Mouse (Mus musculus): ENCODE results near the gene Snd1.
A peak's percentile ranks its signal among the peaks of the same experiment; 100 is the strongest.

The Snd1 gene

DNA sequence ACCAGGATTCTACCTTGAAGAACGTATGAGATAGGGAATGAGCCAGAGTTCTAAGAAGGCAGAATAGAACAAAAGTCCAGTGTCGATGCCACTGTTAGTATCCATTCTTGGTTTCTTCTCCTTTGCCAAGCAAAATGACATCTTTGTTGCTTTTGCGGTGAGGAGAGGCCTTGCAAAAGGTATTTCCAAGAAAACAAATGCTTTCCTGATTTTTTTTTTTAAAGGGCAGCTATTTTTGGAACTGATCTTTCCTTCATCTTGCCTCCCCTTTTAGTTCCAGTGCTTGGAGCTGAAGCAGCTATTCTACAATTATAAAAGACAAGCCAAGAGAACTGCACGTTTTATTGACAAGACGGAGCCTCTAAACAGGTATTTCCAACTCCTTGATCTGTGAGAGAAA is at the start of gene Snd1:
Snd1 (plus strand) TSS at position 301 of the 400 bp plus-strand sequence.
- no peak for DNase-seq

GRCm38 (mm10) chr6:28427096-28427839 is 47.7 kb upstream of the Snd1 start, which contains the start of gene Fscn3:
TSS of gene Fscn3 (plus strand) at chr6:28427789.
- DNase-seq: no peak

- no peak for DNase-seq
These were observed 46.6 kb upstream of the Snd1 start, which contains the start of gene Gcc1 for GRCm38 (mm10) chr6:28428290-28428689. TSS of gene Gcc1 (minus strand) at chr6:28428390.

- DNase-seq: no peak
These were observed 45.1 kb upstream of the Snd1 start for GRCm38 (mm10) chr6:28429870-28430269.

DNA sequence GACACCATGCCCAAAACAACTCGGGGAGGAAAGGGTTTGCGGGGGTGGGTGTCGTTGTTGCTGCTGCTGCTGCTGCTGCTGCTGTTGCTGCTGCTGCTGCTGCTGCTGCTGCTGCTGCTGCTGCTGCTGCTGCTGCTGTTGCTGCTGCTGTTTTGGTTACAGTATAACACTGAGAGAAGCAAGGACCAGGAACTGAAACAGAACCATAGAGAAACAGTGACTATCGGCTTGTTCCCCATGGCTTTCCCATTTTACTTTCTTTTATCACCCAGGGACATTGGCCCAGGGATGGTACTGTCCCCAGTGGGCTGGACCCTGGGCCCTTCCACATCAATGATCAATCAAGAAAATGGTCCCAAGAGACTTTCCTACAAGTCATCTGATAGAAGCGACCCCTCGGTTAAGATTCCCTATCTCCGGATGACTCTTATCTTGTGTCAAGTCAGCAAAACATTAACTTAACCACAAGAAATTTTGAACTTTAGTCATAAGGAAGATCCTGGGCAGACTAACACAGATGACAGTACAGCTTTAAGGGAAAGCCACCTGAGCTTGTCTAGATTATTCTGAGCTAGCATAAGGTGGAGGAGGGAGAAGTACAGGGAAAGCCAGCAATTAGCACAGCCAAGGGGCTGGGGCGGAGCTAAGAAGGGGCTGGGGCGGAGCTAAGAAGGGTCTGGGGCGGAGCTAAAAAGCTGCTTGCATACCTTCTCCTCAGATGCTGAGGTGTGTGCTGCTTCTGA is 44.0 kb upstream of the Snd1 start:
- DNase-seq: no peak

DNA sequence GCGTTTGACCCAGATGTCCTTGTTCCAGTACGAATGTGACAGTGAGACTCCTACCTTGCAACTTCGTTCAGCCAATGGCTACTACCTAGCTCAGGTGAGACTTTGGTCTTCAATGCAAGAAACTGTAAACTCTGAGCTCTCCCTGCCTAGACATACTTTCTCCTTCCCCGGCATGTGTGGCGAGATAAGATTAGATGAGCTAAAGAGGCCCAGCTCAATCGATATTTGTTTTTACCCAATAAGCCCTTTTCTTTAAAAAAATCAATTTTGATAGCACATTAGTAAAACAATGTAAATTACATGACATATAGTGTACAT is 43.4 kb upstream of the Snd1 start:
- no peak for DNase-seq

DNA sequence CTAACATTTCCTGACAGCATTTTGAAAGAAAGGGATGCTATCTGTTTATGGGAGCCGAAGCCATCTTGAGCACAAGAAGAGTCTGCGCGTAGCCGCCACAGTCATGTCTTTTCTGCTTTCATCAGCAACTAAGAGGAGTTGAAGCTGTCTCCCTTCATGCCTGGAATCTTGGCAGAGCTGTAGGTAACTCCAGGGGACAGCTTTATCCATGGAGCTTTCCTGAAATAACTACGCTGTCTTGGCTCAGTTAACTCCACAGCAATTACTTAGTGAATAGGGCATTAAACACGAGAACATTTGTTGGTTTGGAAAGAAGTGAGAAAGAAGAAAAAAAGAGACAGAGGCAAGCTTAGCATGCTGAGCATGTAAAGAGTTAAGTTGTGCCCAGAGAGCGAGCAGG is 27.0 kb upstream of the Snd1 start:
- no peak for DNase-seq

DNA sequence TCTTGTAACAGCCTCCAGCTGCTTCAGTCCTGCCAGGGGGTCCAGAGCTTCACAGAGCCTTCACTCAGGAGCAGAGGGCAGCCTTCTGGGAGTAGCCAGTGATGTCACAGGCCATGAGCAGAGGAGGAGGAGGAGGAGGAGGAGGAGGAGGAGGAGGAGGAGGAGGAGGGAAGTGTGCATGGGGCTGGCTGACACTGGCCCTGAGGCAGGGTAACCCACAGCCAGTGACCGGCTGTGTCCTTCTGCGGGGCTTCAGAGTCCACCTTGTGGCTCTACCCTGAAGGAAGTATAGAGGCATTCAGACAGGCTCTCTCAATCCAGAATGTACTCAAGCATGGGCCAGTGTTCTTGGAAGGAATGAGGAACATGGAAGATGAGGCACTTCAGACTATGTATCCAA is 25.7 kb upstream of the Snd1 start, which contains the start of gene Pax4:
Pax4 (minus strand) TSS at position 101 of the 400 bp plus-strand sequence.
- DNase-seq: no peak

DNA sequence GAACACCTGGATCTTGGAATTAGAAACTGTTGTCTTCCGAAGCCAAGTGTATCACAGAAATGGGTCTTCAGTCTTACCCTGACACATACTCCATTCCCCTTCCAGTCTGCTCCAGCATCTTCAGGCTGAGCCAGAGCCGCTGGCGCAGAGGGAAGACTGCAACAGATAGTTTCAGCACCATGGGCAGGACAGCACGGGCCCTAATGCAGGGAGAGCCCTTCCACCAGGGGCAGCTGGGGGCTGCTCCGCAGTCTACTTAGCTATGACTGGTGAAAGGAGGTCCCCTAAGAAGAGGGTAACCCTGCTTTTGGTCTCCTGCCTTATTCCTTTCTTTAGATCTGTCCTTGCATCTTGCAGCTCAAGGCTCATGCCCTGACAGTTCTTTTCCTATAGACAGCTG is 24.5 kb upstream of the Snd1 start:
- DNase-seq: no peak

DNA sequence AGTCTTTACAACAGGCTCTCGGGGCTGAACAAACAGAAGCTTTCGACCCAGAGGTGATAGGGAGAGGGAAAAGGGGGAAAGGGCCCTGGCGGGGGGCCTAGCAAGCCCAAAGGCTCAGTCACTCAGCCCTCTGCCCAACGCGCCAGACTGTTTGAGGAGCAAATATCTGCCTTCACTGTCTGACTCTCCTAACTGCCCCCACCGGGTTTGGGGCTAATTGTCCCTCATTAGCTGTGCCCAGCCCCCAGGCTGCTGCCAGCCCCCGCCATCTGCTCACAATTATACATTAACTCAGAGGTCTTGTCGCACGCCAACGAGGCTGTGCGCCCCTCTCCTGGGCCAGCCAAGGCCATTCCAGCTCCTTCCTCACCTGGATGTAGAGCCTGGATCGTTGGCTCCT is 24.0 kb upstream of the Snd1 start:
- DNase-seq: no peak

DNA sequence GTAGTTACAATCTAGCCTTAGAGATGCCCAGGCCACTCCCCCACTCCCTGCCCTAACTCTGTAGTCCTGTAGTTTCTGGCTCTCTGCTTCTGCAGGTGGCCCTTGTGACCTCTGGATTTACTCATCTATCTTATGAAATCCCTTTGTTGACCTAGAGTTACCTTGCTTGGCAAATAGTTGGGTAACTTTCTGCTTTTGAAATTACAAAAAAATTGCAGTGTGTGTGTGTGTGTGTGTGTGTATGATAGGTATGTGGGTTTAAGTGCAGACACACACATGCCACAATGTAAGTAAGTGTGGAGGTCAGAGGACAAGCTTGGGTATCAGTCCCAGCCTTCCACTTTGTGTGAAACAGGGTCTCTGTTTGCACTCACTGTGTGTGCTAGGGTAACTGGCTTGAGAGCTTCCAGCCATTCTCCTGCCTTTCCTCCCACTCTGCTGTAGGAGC is 15.7 kb upstream of the Snd1 start:
- no peak for DNase-seq

DNA sequence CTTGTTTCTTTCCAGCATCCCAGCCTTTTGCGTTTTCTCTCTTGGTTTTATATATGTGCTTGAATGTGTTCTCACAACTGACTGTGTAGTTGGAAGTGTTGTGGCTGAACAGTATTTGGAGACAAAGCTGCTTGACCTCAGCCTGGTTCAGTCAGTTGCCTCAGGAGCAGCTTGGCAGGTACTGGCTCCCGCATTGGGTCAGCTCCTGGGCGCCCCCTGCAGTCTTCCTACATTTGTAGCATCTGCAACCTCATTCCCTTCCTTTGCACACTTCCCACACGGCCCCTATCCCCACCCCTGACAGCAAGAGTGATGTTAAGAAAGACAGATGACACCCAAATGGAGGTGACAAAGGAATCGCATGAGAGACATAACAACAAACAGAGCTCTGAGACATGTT is 14.4 kb upstream of the Snd1 start:
- peak; percentile 63 for DNase-seq

- DNase-seq: no peak
These were observed 10.3 kb upstream of the Snd1 start for GRCm38 (mm10) chr6:28464630-28465029.

GRCm38 (mm10) chr6:28470017-28470602 is 4.8 kb upstream of the Snd1 start:
- no peak for DNase-seq

DNA sequence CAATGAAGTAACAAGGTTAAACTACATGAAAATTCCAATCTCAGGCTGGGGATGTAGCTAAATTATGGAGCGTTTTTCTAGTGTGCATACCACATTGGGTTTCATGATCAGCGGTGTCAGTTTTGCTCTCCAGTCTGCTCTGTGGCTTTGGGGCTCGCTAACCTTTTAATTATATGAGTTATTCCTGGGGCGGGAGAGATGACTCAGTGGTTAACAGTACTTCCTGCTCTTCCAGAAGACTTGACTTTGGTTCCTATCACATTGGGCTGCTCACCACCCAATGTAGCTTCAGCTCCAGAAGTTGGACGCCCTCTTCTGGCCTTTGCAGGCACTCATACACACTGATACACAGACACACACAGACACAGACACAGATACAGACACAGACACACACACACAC is 4.3 kb upstream of the Snd1 start:
- no peak for DNase-seq

DNA sequence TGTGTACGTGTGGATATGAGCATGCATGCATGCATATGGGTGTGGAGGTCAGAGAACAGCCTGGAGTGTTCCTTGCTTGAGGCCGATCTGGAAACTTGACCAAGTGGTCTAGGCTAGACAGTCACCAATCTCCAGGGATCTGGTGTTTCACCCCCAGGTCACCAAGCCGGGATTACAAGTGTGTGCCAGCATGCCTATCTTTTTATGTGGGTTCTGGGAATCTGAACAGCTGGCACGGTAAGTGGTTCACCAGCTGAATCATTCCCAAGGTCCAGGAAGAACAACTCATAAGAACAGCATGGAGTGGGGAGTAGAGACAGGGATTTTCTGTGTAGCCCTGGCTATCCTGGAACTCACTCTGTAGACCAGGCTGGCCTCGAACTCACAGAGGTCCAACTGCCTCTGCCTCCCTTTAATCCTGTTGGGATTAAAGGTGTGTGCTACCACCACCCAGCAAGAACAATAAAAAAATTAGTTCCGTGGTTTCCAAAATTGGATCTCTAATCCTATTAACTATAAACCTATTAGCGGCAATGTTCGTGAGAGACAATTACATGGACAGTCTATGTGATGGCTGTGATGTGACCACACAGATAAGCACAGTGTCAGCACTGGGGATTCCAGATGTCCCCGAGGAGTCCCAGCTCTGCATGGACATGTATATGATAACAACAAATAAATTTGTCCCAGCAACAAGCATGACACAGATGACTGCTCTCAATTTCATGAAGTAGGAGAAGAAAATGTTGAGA is 3.5 kb upstream of the Snd1 start:
- no peak for DNase-seq

- DNase-seq: no peak
These were observed 728 bp upstream of the Snd1 start for GRCm38 (mm10) chr6:28474211-28474610.

- DNase-seq: peak; percentile 96
These were observed 5.2 kb downstream of the Snd1 start for GRCm38 (mm10) chr6:28479865-28480751.

GRCm38 (mm10) chr6:28480752-28481492 is 6.0 kb downstream of the Snd1 start:
- peak; percentile 6 for DNase-seq

DNA sequence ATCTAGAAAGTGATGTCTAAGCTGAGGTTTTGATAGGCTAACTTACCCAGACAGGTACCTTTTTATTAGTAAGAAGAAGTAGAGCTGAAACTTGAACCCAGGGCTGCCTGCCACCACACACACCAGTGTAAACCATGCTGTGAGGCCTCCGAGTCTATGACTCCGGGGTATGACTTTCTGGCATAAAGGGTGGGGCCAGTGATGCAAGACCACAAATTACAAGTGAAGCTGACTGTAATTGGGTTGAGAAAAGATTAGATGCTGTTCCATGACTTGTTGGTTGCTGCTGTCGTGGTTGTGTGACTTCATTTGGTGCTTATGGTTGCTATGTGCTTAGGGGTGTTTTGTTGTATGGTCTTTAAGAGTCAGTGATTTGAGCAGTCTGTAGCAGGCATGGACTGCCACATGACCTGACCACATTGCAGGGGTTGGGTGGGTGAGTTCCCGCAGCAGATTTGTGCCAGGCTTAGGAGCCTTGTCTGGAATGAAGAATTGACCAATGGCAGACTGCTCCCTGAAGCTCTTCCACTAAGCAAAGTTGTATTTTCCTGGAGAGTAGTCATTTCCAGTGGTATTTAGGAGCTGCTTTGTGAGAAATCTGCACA is 7.9 kb downstream of the Snd1 start:
- DNase-seq: no peak

GRCm38 (mm10) chr6:28486008-28486407 is 11.1 kb downstream of the Snd1 start:
- no peak for DNase-seq

Data from right cerebral cortex, postnatal 14 days (tissue).